Mouse (Mus musculus): Measurements from ENCODE around the gene Vmn1r206.
"Not testable (repeated sequence)": the region's sequence is repeated elsewhere in the genome, so short reads cannot be mapped to it uniquely, and the experiment has no call there.

Gene Vmn1r206

DNA sequence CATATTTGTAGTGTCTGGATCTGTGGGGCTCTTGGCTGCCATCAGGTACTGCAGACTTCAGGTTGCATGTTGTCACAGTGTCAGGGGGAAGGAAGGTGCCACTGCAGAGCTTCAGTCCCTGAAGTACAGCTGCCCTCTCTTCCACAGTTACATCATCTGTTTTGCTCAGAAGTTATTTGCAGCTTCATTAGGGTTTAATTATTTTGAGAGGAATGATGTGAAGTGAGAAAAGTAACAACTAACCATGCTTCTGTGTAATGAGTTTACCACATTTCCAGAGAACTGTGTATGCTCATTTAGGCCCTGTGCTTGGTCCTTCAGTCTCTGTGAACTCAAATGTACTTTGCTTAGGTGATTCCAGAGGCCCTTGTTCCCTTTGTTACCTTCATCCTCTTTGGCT is at the start of gene Vmn1r206:
TSS of gene Vmn1r206 (minus strand) at position 101 of the 400 bp plus-strand sequence.
- DNase-seq, result not testable (repeated sequence)

GRCm38 (mm10) chr13:22592900-22593299 is 31.2 kb downstream of the Vmn1r206 start, which contains the start of gene Vmn1r205:
Vmn1r205 (minus strand) TSS chr13:22593000.
- DNase-seq, result no peak

DNA sequence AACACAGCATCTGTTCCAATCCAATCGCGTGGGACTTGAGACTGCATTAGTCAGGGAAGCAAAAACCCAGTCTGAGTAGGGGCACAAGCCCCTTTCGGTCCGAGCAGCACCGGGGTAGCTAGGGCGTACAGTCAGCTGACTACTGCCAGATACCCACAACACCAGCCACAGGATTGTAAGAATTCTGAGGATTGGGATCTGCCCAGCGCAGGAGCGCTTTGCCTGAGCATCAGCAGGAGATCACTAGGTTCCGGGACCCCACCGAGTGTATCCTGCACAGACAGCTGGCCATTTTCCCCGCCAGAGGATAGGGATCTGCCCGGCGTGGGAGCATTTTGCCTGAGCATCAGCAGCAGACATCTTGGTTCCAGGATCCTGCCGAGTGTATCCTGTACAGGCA is 40.7 kb downstream of the Vmn1r206 start:
- DNase-seq, result not testable (repeated sequence)

GRCm38 (mm10) chr13:22574911-22575310 is 49.1 kb downstream of the Vmn1r206 start:
- not testable (repeated sequence) for DNase-seq

Measured in layer of hippocampus, adult 9-11 months (tissue).